Comparison of ENCODE assay signal across 30 mouse cellular contexts in the genomic region with DNA sequence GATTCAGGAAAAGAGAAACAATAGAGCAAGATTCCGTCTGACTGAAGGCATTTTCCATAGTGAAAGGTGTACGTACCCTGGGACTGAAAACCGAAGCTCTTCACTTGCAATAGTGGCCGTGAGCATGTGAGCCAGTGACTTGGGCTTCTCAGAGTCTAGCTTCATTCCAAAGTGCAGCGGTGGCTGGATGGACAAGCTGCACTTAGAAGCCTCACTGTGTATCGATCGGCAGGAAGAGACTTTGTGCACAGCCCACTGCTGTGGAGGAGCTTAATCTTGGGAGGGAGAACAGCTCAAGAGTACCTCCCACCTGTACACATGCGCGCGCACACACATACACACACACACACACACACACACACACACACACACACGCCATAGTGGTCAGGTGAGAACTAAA. TPM values are rescaled to one million over a fixed set of nuclear protein-coding genes. Genes with fewer than 3 reads are reported as not detected.
DNase-seq lines count a peak whose midpoint lies in the region; ATAC-seq and TF ChIP-seq lines count a peak whose summit lies in the region.
"Had no signal": no experiment of that assay in that cellular context is flagged by ENCODE, and none has a peak within 500 bp of the region (broad histone marks: within the 10 kb centered on the region; RNA-seq: fewer than 3 reads in every experiment).

No protein-coding gene starts in this region.

- H3K4me3 ChIP-seq in kidney, adult 2 months (ENCODE audit: insufficient read depth, low read depth, low read length) = no peak overlapping the region
- H3K4me3 ChIP-seq in liver, embryonic 15.5 days (replicated peaks) = no peak overlapping the region
- H3K4me3 ChIP-seq in liver, embryonic 11.5 days (ENCODE audit: low read depth, low read length) = no peak overlapping the region
- no peak overlapping the region for H3K4me3 ChIP-seq in kidney, postnatal 0 days (replicated peaks; ENCODE audit: low read depth, low read length)
- H3K4me3 ChIP-seq in cerebellum, adult 2 months (replicated peaks; ENCODE audit: insufficient read depth, low read depth, low read length) = no peak overlapping the region
- H3K4me3 ChIP-seq: embryonic facial prominence, embryonic 13.5 days; forebrain, embryonic 10.5 days; forebrain, embryonic 15.5 days; heart, adult 2 months; heart, embryonic 12.5 days; hindbrain, embryonic 15.5 days; liver, embryonic 13.5 days; midbrain, embryonic 12.5 days; myocyte; neural tube, embryonic 12.5 days had no signal

- no peaks in the 10 kb centered on the region for H3K9me3 ChIP-seq in liver, embryonic 15.5 days (replicated peaks)
- H3K9me3 ChIP-seq in liver, embryonic 11.5 days (ENCODE audit: control insufficient read depth, low read length) = no peaks in the 10 kb centered on the region
- no peaks in the 10 kb centered on the region for H3K9me3 ChIP-seq in kidney, postnatal 0 days (replicated peaks; ENCODE audit: low read length)
- H3K9me3 ChIP-seq: embryonic facial prominence, embryonic 13.5 days; forebrain, embryonic 10.5 days; forebrain, embryonic 15.5 days; heart, embryonic 12.5 days; hindbrain, embryonic 15.5 days; liver, embryonic 13.5 days; midbrain, embryonic 12.5 days; neural tube, embryonic 12.5 days had no signal

- H3K27me3 ChIP-seq in kidney, adult 2 months (replicated peaks; ENCODE audit: control insufficient read depth, insufficient read depth, low read length) = no peaks in the 10 kb centered on the region
- no peaks in the 10 kb centered on the region for H3K27me3 ChIP-seq in liver, embryonic 15.5 days
- no peaks in the 10 kb centered on the region for H3K27me3 ChIP-seq in liver, embryonic 11.5 days (replicated peaks; ENCODE audit: control insufficient read depth, insufficient read depth, low read length)
- H3K27me3 ChIP-seq in kidney, postnatal 0 days (ENCODE audit: insufficient read depth, low read length) = no peaks in the 10 kb centered on the region
- no peaks in the 10 kb centered on the region for H3K27me3 ChIP-seq in cerebellum, adult 2 months (ENCODE audit: control insufficient read depth, insufficient read depth, low read length)
- H3K27me3 ChIP-seq: embryonic facial prominence, embryonic 13.5 days; forebrain, embryonic 15.5 days; heart, embryonic 12.5 days; hindbrain, embryonic 15.5 days; liver, embryonic 13.5 days; midbrain, embryonic 12.5 days; neural tube, embryonic 12.5 days; Patski had no signal

- DNase-seq in kidney, adult 2 months = peak; percentile 76
- no peak for DNase-seq in kidney, adult 18-20 months
- DNase-seq in liver, embryonic 11.5 days (ENCODE audit: low spot score) = no peak
- no peak for DNase-seq in kidney, postnatal 0 days (ENCODE audit: low spot score)
- DNase-seq in yolk sac, embryonic 10.5 days (ENCODE audit: low spot score) = peak; percentile 58
- DNase-seq in cerebellum, adult 9-11 months = no peak
- DNase-seq in cerebellum, adult 2 months = no peak
- DNase-seq: adrenal gland, postnatal 14 days; cerebellum, adult 11 months; cerebellum, postnatal 10 days; gastrocnemius, postnatal 25 days; heart, adult 2 months; heart, postnatal 10 days; liver, embryonic 13.5 days; lung, postnatal 36 days; right cerebral cortex, adult 18-20 months; right cerebral cortex, postnatal 4 days; thymus, adult 2 months had no signal

- no peak for TF ChIP-seq CTCF in kidney, adult 2 months (conservative IDR thresholded peaks at IDR 0.05; ENCODE audit: insufficient read depth, insufficient read length, low read depth, low read length)
- TF ChIP-seq CTCF in kidney, postnatal 0 days (IDR thresholded peaks at IDR 0.05; ENCODE audit: low read depth) = no peak
- no peak for TF ChIP-seq CTCF in cerebellum, adult 2 months (IDR thresholded peaks at IDR 0.05; ENCODE audit: borderline replicate concordance, insufficient read depth, low read depth, low read length)

- no peak overlapping the region for H3K9ac ChIP-seq in liver, embryonic 15.5 days
- no peak overlapping the region for H3K9ac ChIP-seq in liver, embryonic 11.5 days (ENCODE audit: low read depth, low read length)
- H3K9ac ChIP-seq in kidney, postnatal 0 days (ENCODE audit: low read depth, low read length) = no peak overlapping the region
- H3K9ac ChIP-seq: embryonic facial prominence, embryonic 13.5 days; forebrain, embryonic 15.5 days; heart, embryonic 12.5 days; hindbrain, embryonic 15.5 days; liver, embryonic 13.5 days; midbrain, embryonic 12.5 days; neural tube, embryonic 12.5 days had no signal

- TF ChIP-seq POLR2A in kidney, adult 2 months (IDR thresholded peaks at IDR 0.05; ENCODE audit: low read depth, low read length) = no peak
- TF ChIP-seq POLR2A in cerebellum, adult 2 months (IDR thresholded peaks at IDR 0.05; ENCODE audit: borderline replicate concordance, insufficient read depth, low read length) = no peak

- 57% methylated on average over 11 of the region's 11 CpGs for WGBS in kidney, adult 2 months
- 52% methylated on average over 11 of the region's 11 CpGs for WGBS in liver, embryonic 15.5 days (ENCODE audit: insufficient replicate concordance)
- 69% methylated on average over 11 of the region's 11 CpGs for WGBS in liver, embryonic 11.5 days
- WGBS in kidney, postnatal 0 days = 75% methylated on average over 11 of the region's 11 CpGs
- 89% methylated on average over 11 of the region's 11 CpGs for WGBS in cerebellum, adult 2 months

- H3K36me3 ChIP-seq in kidney, adult 2 months (ENCODE audit: control insufficient read depth, insufficient read depth, low read length) = no peaks in the 10 kb centered on the region
- no peaks in the 10 kb centered on the region for H3K36me3 ChIP-seq in liver, embryonic 15.5 days (replicated peaks)
- no peaks in the 10 kb centered on the region for H3K36me3 ChIP-seq in liver, embryonic 11.5 days (ENCODE audit: control insufficient read depth, insufficient read depth, low read length)
- no peaks in the 10 kb centered on the region for H3K36me3 ChIP-seq in kidney, postnatal 0 days (ENCODE audit: insufficient read depth, low read length)
- H3K36me3 ChIP-seq: embryonic facial prominence, embryonic 13.5 days; forebrain, embryonic 10.5 days; forebrain, embryonic 15.5 days; heart, embryonic 12.5 days; hindbrain, embryonic 15.5 days; liver, embryonic 13.5 days; midbrain, embryonic 12.5 days; neural tube, embryonic 12.5 days had no signal

- peak overlapping the region; percentile 94 for H3K27ac ChIP-seq in kidney, adult 2 months (ENCODE audit: insufficient read depth, low read depth, low read length)
- peak overlapping the region; percentile 14; the same call in 1 of the 2 replicates for H3K27ac ChIP-seq in liver, embryonic 15.5 days (replicated peaks)
- no peak overlapping the region for H3K27ac ChIP-seq in liver, embryonic 11.5 days (ENCODE audit: low read depth, low read length)
- peak overlapping the region; percentile 44; the same call in 1 of the 2 replicates for H3K27ac ChIP-seq in kidney, postnatal 0 days
- H3K27ac ChIP-seq in cerebellum, adult 2 months (ENCODE audit: insufficient read depth, low read length) = no peak overlapping the region
- H3K27ac ChIP-seq: embryonic facial prominence, embryonic 13.5 days; forebrain, embryonic 10.5 days; forebrain, embryonic 15.5 days; heart, adult 2 months; hindbrain, embryonic 15.5 days; liver, embryonic 13.5 days; midbrain, embryonic 12.5 days; neural tube, embryonic 12.5 days; stomach, postnatal 0 days had no signal

- H3K4me2 ChIP-seq in liver, embryonic 15.5 days = 0 out of 2 replicates have a peak overlapping the region, but pooled peaks have one; percentile 18
- no peak overlapping the region; the same call in 1 of the 2 replicates for H3K4me2 ChIP-seq in liver, embryonic 11.5 days
- H3K4me2 ChIP-seq in kidney, postnatal 0 days (ENCODE audit: low read length) = no peak overlapping the region
- H3K4me2 ChIP-seq: embryonic facial prominence, embryonic 13.5 days; forebrain, embryonic 15.5 days; heart, embryonic 12.5 days; hindbrain, embryonic 15.5 days; liver, embryonic 13.5 days; midbrain, embryonic 12.5 days; neural tube, embryonic 12.5 days had no signal

- no peak for ATAC-seq in liver, embryonic 15.5 days (ENCODE audit: insufficient read depth)
- ATAC-seq in liver, embryonic 11.5 days (replicated peaks; ENCODE audit: low FRiP score) = no peak
- no peak for ATAC-seq in kidney, postnatal 0 days (replicated peaks; ENCODE audit: low FRiP score, low read depth)
- ATAC-seq: forebrain, embryonic 15.5 days; inflammation-experienced regulatory T-cells, adult 6 months; Patski had no signal

- H3K4me1 ChIP-seq in kidney, adult 2 months (ENCODE audit: control insufficient read depth, insufficient read depth, low read length) = peaks cover 50% of the 10 kb centered on the region
- H3K4me1 ChIP-seq in liver, embryonic 15.5 days (replicated peaks) = peaks cover 2% of the 10 kb centered on the region; the same call in 1 of the 2 replicates
- H3K4me1 ChIP-seq in liver, embryonic 11.5 days (replicated peaks; ENCODE audit: control insufficient read depth, insufficient read depth, low read length) = no peaks in the 10 kb centered on the region; the same call in 1 of the 2 replicates
- H3K4me1 ChIP-seq in kidney, postnatal 0 days (replicated peaks; ENCODE audit: insufficient read depth, low read length) = 0 out of 2 replicates have a peak, but pooled peaks cover 6% of the 10 kb centered on the region
- H3K4me1 ChIP-seq in cerebellum, adult 2 months (ENCODE audit: control insufficient read depth, insufficient read depth, low read length) = no peaks in the 10 kb centered on the region
- H3K4me1 ChIP-seq: embryonic facial prominence, embryonic 13.5 days; forebrain, embryonic 10.5 days; forebrain, embryonic 15.5 days; heart, embryonic 12.5 days; hindbrain, embryonic 15.5 days; midbrain, embryonic 12.5 days; neural tube, embryonic 12.5 days had no signal

RNA-seq across cellular contexts. Expression of a gene that starts 39.9 kb away (rescaled TPM):
- polyA plus RNA-seq in kidney, adult 2 months (2012; rRNA removed) = 31.6 and 31.8 TPM in 2 replicates
- polyA plus RNA-seq in liver, embryonic 15.5 days (2015; fragmentation: Nextera tagmentation; extraction: Ambion mirVana) = 1.8 and 2.2 TPM in 2 replicates
- polyA plus RNA-seq in liver, embryonic 11.5 days (2014; fragmentation: Nextera tagmentation; extraction: Ambion mirVana) = 1.7 and 1.9 TPM in 2 replicates
- 10.9 and 11.0 TPM in 2 replicates for polyA plus RNA-seq in kidney, postnatal 0 days (2015; fragmentation: Nextera tagmentation; extraction: Ambion mirVana)
- 16.4 and 21.8 TPM in 2 replicates for polyA plus RNA-seq in cerebellum, adult 2 months (2012; rRNA removed)

Comparison
In these comparisons a context has a peak if more than half of its experiments do, and no peak if none do; other contexts are left out.
1. DNase-seq: peak in kidney, adult 2 months (single experiment) and yolk sac, embryonic 10.5 days (single experiment); none in kidney, adult 18-20 months (single experiment), liver, embryonic 11.5 days (single experiment), kidney, postnatal 0 days (single experiment), cerebellum, adult 9-11 months (single experiment) and cerebellum, adult 2 months (0 of 2).
2. H3K27ac ChIP-seq: peak in kidney, adult 2 months (single experiment), liver, embryonic 15.5 days (single experiment) and kidney, postnatal 0 days (single experiment); none in liver, embryonic 11.5 days (single experiment) and cerebellum, adult 2 months (single experiment).